Mouse (Mus musculus) brain, embryonic 18.5 days (tissue): ENCODE data around the gene Il20rb.

Experiments
- DNase-seq: peaks from one replicate; pipeline ENCODE4 v3.0.0-alpha.2; 2012; ENCODE audit warnings: low read depth, low spot score

Gene Il20rb

GRCm38 (mm10) chr9:100470936-100471604 lies 15.5 kb downstream of the Il20rb start:
- DNase-seq, result no peak

- DNase-seq, result no peak
Observed at GRCm38 (mm10) chr9:100470228-100470627, 16.4 kb downstream of the Il20rb start.

- DNase-seq, result no peak
Observed at GRCm38 (mm10) chr9:100469681-100470080, 16.9 kb downstream of the Il20rb start.

- no peak for DNase-seq
Observed at GRCm38 (mm10) chr9:100468151-100468550, 18.4 kb downstream of the Il20rb start.

- DNase-seq, result no peak
Observed at GRCm38 (mm10) chr9:100467653-100468052, 18.9 kb downstream of the Il20rb start.

- no peak for DNase-seq
Observed at GRCm38 (mm10) chr9:100466743-100467142, 19.8 kb downstream of the Il20rb start.

GRCm38 (mm10) chr9:100465988-100466387 lies 20.6 kb downstream of the Il20rb start:
- DNase-seq, result no peak

- no peak for DNase-seq
Observed at GRCm38 (mm10) chr9:100465380-100465779, 21.2 kb downstream of the Il20rb start.

GRCm38 (mm10) chr9:100463771-100464170 lies 22.8 kb downstream of the Il20rb start:
- no peak for DNase-seq

- DNase-seq, result no peak
Observed at GRCm38 (mm10) chr9:100462098-100462497, 24.5 kb downstream of the Il20rb start.

- DNase-seq, result no peak
Observed at GRCm38 (mm10) chr9:100461671-100462070, 24.9 kb downstream of the Il20rb start.

- DNase-seq, result no peak
Observed at GRCm38 (mm10) chr9:100460203-100460602, 26.4 kb downstream of the Il20rb start.

GRCm38 (mm10) chr9:100457971-100458681 lies 28.5 kb downstream of the Il20rb start:
- DNase-seq, result no peak

- DNase-seq, result no peak
Observed at GRCm38 (mm10) chr9:100454664-100454993, 32.0 kb downstream of the Il20rb start.

GRCm38 (mm10) chr9:100453944-100454663 lies 32.5 kb downstream of the Il20rb start:
- DNase-seq, result no peak

- DNase-seq, result no peak
Observed at GRCm38 (mm10) chr9:100452432-100452831, 34.2 kb downstream of the Il20rb start.

- DNase-seq, result no peak
Observed at GRCm38 (mm10) chr9:100446059-100446686, 40.4 kb downstream of the Il20rb start.

- peak; percentile 61 for DNase-seq
Observed at GRCm38 (mm10) chr9:100440111-100440790, 46.3 kb downstream of the Il20rb start.

- no peak for DNase-seq
Observed at GRCm38 (mm10) chr9:100439481-100439880, 47.1 kb downstream of the Il20rb start.

- DNase-seq, result no peak
Observed at GRCm38 (mm10) chr9:100438994-100439393, 47.6 kb downstream of the Il20rb start.

- no peak for DNase-seq
Observed at GRCm38 (mm10) chr9:100436865-100437595, 49.6 kb downstream of the Il20rb start.
